In the genomic region with DNA sequence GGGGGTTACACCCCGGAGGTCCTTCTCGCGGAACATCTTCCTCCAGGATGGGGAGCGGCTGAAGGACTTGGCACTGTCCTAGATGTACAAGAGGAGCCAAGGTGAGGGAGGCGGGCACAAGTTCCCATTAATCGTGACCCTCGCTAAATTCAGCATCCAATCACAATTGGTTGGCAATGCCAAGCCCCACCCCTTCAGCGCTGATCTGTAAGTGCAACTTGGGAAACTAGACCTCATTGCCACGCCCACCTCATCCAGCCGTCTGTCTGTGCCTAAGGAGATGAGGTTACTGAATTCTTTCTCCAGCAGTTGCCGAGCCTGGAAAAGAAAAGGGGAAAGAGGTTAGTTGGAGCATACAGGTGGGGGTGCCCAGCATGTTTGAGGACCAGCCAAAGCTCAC, we compare ENCODE assay signal across 8 mouse cellular contexts. TPM values are rescaled to one million over a fixed set of nuclear protein-coding genes. Genes with fewer than 3 reads are reported as not detected.
DNase-seq lines count a peak whose midpoint lies in the region; ATAC-seq and TF ChIP-seq lines count a peak whose summit lies in the region.
"Had no signal": no experiment of that assay in that cellular context is flagged by ENCODE, and none has a peak within 500 bp of the region (broad histone marks: within the 10 kb centered on the region; RNA-seq: fewer than 3 reads in every experiment).

No protein-coding gene starts in this region.

- peak overlapping the region; percentile 92 for H3K4me2 ChIP-seq in forebrain, embryonic 11.5 days (ENCODE audit: low read depth, low read length, severe bottlenecking)
- peak overlapping the region; percentile 75 for H3K4me2 ChIP-seq in hindbrain, embryonic 15.5 days
- H3K4me2 ChIP-seq in liver, embryonic 11.5 days: peak overlapping the region; percentile 98
- peak overlapping the region; percentile 75 for H3K4me2 ChIP-seq in midbrain, embryonic 16.5 days (ENCODE audit: low read length)

- H3K4me3 ChIP-seq in E14TG2a.4 (replicated peaks; ENCODE audit: low read length): peak overlapping the region; percentile 79
- peak overlapping the region; percentile 49 for H3K4me3 ChIP-seq in forebrain, embryonic 11.5 days (ENCODE audit: low read depth, low read length)
- 0 out of 2 replicates have a peak overlapping the region, but pooled peaks have one; percentile 44 for H3K4me3 ChIP-seq in hindbrain, embryonic 15.5 days
- H3K4me3 ChIP-seq in liver, embryonic 11.5 days (ENCODE audit: low read depth, low read length): peak overlapping the region; percentile 60
- no peak overlapping the region for H3K4me3 ChIP-seq in midbrain, embryonic 16.5 days (ENCODE audit: low read depth, low read length)

- peaks cover 73% of the 10 kb centered on the region for H3K4me1 ChIP-seq in E14TG2a.4 (replicated peaks; ENCODE audit: low read depth, low read length)
- peaks cover 17% of the 10 kb centered on the region for H3K4me1 ChIP-seq in forebrain, embryonic 11.5 days (replicated peaks; ENCODE audit: control insufficient read depth, insufficient read depth, low read length)
- H3K4me1 ChIP-seq in hindbrain, embryonic 15.5 days (replicated peaks): peaks cover 24% of the 10 kb centered on the region
- H3K4me1 ChIP-seq in liver, embryonic 11.5 days (replicated peaks; ENCODE audit: control insufficient read depth, insufficient read depth, low read length): peaks cover 33% of the 10 kb centered on the region
- H3K4me1 ChIP-seq in midbrain, embryonic 16.5 days (ENCODE audit: control insufficient read depth, insufficient read depth, low read length): peaks cover 17% of the 10 kb centered on the region

- no peak for TF ChIP-seq CTCF in E14TG2a.4 (conservative IDR thresholded peaks at IDR 0.05; ENCODE audit: low read length)

- H3K9ac ChIP-seq in forebrain, embryonic 11.5 days (ENCODE audit: low read length): peak overlapping the region; percentile 74
- H3K9ac ChIP-seq in hindbrain, embryonic 15.5 days: no peak overlapping the region
- peak overlapping the region; percentile 73; the same call in 1 of the 2 replicates for H3K9ac ChIP-seq in liver, embryonic 11.5 days (ENCODE audit: low read depth, low read length)
- H3K9ac ChIP-seq in midbrain, embryonic 16.5 days (ENCODE audit: low read depth, low read length): no peak overlapping the region

- ATAC-seq in forebrain, embryonic 11.5 days (replicated peaks; ENCODE audit: low FRiP score): no peak; the same call in 1 of the 2 replicates
- no peak for ATAC-seq in hindbrain, embryonic 15.5 days (ENCODE audit: low FRiP score, low read depth)
- peak; percentile 32 for ATAC-seq in liver, embryonic 11.5 days (replicated peaks; ENCODE audit: low FRiP score)
- no peak for ATAC-seq in midbrain, embryonic 16.5 days

- H3K27me3 ChIP-seq in E14TG2a.4 (ENCODE audit: insufficient read depth, low read length): peaks cover 3% of the 10 kb centered on the region; the same call in 1 of the 2 replicates
- 0 out of 2 replicates have a peak, but pooled peaks cover 3% of the 10 kb centered on the region for H3K27me3 ChIP-seq in forebrain, embryonic 11.5 days (ENCODE audit: control insufficient read depth, insufficient read depth, low read length)
- H3K27me3 ChIP-seq in hindbrain, embryonic 15.5 days: 0 out of 2 replicates have a peak, but pooled peaks cover 4% of the 10 kb centered on the region
- H3K27me3 ChIP-seq in liver, embryonic 11.5 days (replicated peaks; ENCODE audit: control insufficient read depth, insufficient read depth, low read length): peaks cover 24% of the 10 kb centered on the region
- H3K27me3 ChIP-seq in midbrain, embryonic 16.5 days (ENCODE audit: control insufficient read depth, insufficient read depth, low read depth, low read length): peaks cover 5% of the 10 kb centered on the region; the same call in 1 of the 2 replicates

- peak; percentile 22 for DNase-seq in adipocyte (ENCODE audit: low spot score)
- peak; percentile 76 for DNase-seq in forebrain, embryonic 11.5 days (ENCODE audit: low spot score)
- peak; percentile 59 for DNase-seq in liver, embryonic 11.5 days (ENCODE audit: low spot score)
- DNase-seq in cerebellum, adult 11 months: no peak

- WGBS in forebrain, embryonic 11.5 days: 0% methylated on average over 11 of the region's 11 CpGs
- 11% methylated on average over 11 of the region's 11 CpGs for WGBS in hindbrain, embryonic 15.5 days
- 0% methylated on average over 11 of the region's 11 CpGs for WGBS in liver, embryonic 11.5 days
- WGBS in midbrain, embryonic 16.5 days: 7% methylated on average over 11 of the region's 11 CpGs

- H3K27ac ChIP-seq in forebrain, embryonic 11.5 days (ENCODE audit: low read depth, low read length): no peak overlapping the region
- no peak overlapping the region for H3K27ac ChIP-seq in hindbrain, embryonic 15.5 days (replicated peaks)
- 0 out of 2 replicates have a peak overlapping the region, but pooled peaks have one; percentile 13 for H3K27ac ChIP-seq in liver, embryonic 11.5 days (ENCODE audit: low read depth, low read length)
- H3K27ac ChIP-seq in midbrain, embryonic 16.5 days (ENCODE audit: low read length): no peak overlapping the region
- H3K27ac ChIP-seq: left cerebral cortex, adult 2 months had no signal

- peaks cover 5% of the 10 kb centered on the region; the same call in 1 of the 2 replicates for H3K36me3 ChIP-seq in E14TG2a.4 (ENCODE audit: insufficient read depth, low read length)
- no peaks in the 10 kb centered on the region for H3K36me3 ChIP-seq in forebrain, embryonic 11.5 days (ENCODE audit: control insufficient read depth, insufficient read depth, low read length)
- peaks cover 11% of the 10 kb centered on the region for H3K36me3 ChIP-seq in hindbrain, embryonic 15.5 days
- H3K36me3 ChIP-seq in liver, embryonic 11.5 days (ENCODE audit: control insufficient read depth, insufficient read depth, low read length): no peaks in the 10 kb centered on the region
- peaks cover 20% of the 10 kb centered on the region for H3K36me3 ChIP-seq in midbrain, embryonic 16.5 days (ENCODE audit: control insufficient read depth, insufficient read depth, low read length)

- peaks cover 8% of the 10 kb centered on the region; the same call in 1 of the 2 replicates for H3K9me3 ChIP-seq in E14TG2a.4 (ENCODE audit: low read length)
- H3K9me3 ChIP-seq in forebrain, embryonic 11.5 days (ENCODE audit: control insufficient read depth, low read length): no peaks in the 10 kb centered on the region
- no peaks in the 10 kb centered on the region for H3K9me3 ChIP-seq in hindbrain, embryonic 15.5 days
- no peaks in the 10 kb centered on the region for H3K9me3 ChIP-seq in liver, embryonic 11.5 days (ENCODE audit: control insufficient read depth, low read length)
- H3K9me3 ChIP-seq in midbrain, embryonic 16.5 days (replicated peaks; ENCODE audit: control insufficient read depth, low read length, poor library complexity, severe bottlenecking): no peaks in the 10 kb centered on the region

RNA-seq across cellular contexts. Expression of a gene that starts 5.6 kb away (rescaled TPM):
- polyA plus RNA-seq in forebrain, embryonic 11.5 days (2014; fragmentation: Nextera tagmentation; extraction: Ambion mirVana): not detected in 2 replicates
- polyA plus RNA-seq in hindbrain, embryonic 15.5 days (2015; fragmentation: Nextera tagmentation; extraction: Ambion mirVana): 0.65 and 0.68 TPM in 2 replicates
- 0.12 and 0.30 TPM in 2 replicates for polyA plus RNA-seq in liver, embryonic 11.5 days (2014; fragmentation: Nextera tagmentation; extraction: Ambion mirVana)
- 0.39 and 0.40 TPM in 2 replicates for polyA plus RNA-seq in midbrain, embryonic 16.5 days (2015; fragmentation: Nextera tagmentation; extraction: Ambion mirVana)

RNA-seq across cellular contexts. Expression of a gene that starts 7.1 kb away (rescaled TPM):
- polyA plus RNA-seq in forebrain, embryonic 11.5 days (2014; fragmentation: Nextera tagmentation; extraction: Ambion mirVana): 5.6 and 6.8 TPM in 2 replicates
- 11.3 TPM in 2 replicates for polyA plus RNA-seq in hindbrain, embryonic 15.5 days (2015; fragmentation: Nextera tagmentation; extraction: Ambion mirVana)
- polyA plus RNA-seq in liver, embryonic 11.5 days (2014; fragmentation: Nextera tagmentation; extraction: Ambion mirVana): 2.3 and 3.9 TPM in 2 replicates
- 11.1 and 12.4 TPM in 2 replicates for polyA plus RNA-seq in midbrain, embryonic 16.5 days (2015; fragmentation: Nextera tagmentation; extraction: Ambion mirVana)

RNA-seq across cellular contexts. Expression of a gene that starts 26.1 kb away (rescaled TPM):
- polyA plus RNA-seq in forebrain, embryonic 11.5 days (2014; fragmentation: Nextera tagmentation; extraction: Ambion mirVana): 11.6 and 13.0 TPM in 2 replicates
- polyA plus RNA-seq in hindbrain, embryonic 15.5 days (2015; fragmentation: Nextera tagmentation; extraction: Ambion mirVana): 29.9 and 32.1 TPM in 2 replicates
- polyA plus RNA-seq in liver, embryonic 11.5 days (2014; fragmentation: Nextera tagmentation; extraction: Ambion mirVana): 2.0 and 2.1 TPM in 2 replicates
- 28.5 and 29.2 TPM in 2 replicates for polyA plus RNA-seq in midbrain, embryonic 16.5 days (2015; fragmentation: Nextera tagmentation; extraction: Ambion mirVana)

RNA-seq across cellular contexts. Expression of a gene that starts 29.7 kb away (rescaled TPM):
- 0.48 and 1.5 TPM in 2 replicates for polyA plus RNA-seq in forebrain, embryonic 11.5 days (2014; fragmentation: Nextera tagmentation; extraction: Ambion mirVana)
- 33.7 and 38.7 TPM in 2 replicates for polyA plus RNA-seq in hindbrain, embryonic 15.5 days (2015; fragmentation: Nextera tagmentation; extraction: Ambion mirVana)
- polyA plus RNA-seq in liver, embryonic 11.5 days (2014; fragmentation: Nextera tagmentation; extraction: Ambion mirVana): 0.35 TPM in 1 of 2 replicates, not detected in the other
- 27.0 and 39.9 TPM in 2 replicates for polyA plus RNA-seq in midbrain, embryonic 16.5 days (2015; fragmentation: Nextera tagmentation; extraction: Ambion mirVana)

RNA-seq across cellular contexts. Expression of a gene that starts 54.9 kb away (rescaled TPM):
- polyA plus RNA-seq in forebrain, embryonic 11.5 days (2014; fragmentation: Nextera tagmentation; extraction: Ambion mirVana): 79.8 and 87.9 TPM in 2 replicates
- 179 and 183 TPM in 2 replicates for polyA plus RNA-seq in hindbrain, embryonic 15.5 days (2015; fragmentation: Nextera tagmentation; extraction: Ambion mirVana)
- polyA plus RNA-seq in liver, embryonic 11.5 days (2014; fragmentation: Nextera tagmentation; extraction: Ambion mirVana): 51.6 and 64.4 TPM in 2 replicates
- polyA plus RNA-seq in midbrain, embryonic 16.5 days (2015; fragmentation: Nextera tagmentation; extraction: Ambion mirVana): 157 and 186 TPM in 2 replicates

Comparison
In these comparisons a context has a peak if more than half of its experiments do, and no peak if none do; other contexts are left out.
1. H3K9ac ChIP-seq: peak in forebrain, embryonic 11.5 days (single experiment) and liver, embryonic 11.5 days (single experiment); none in hindbrain, embryonic 15.5 days (single experiment) and midbrain, embryonic 16.5 days (single experiment).
2. Peak in every context shown above with its lines, with median percentiles within 50 percentile points of each other: H3K4me2 ChIP-seq.